Mouse (Mus musculus) bone marrow, adult 2 months (tissue): ENCODE data around the gene Zfp507.

Experiments used
- CTCF ChIP-seq: fragments of 200-500 bp; IDR thresholded peaks from 2 replicates; pipeline ENCODE4 v1.5.1; 2011; ENCODE audit warnings: low read length, control low read depth; ENCODE audit not compliant: control insufficient read depth, insufficient read depth
- POLR2A ChIP-seq: fragments of 200-500 bp; IDR thresholded peaks from 2 replicates; pipeline ENCODE4 v1.6.1; 2011; ENCODE audit warnings: low read depth, mild to moderate bottlenecking, control low read depth, low read length, borderline replicate concordance; ENCODE audit not compliant: control insufficient read depth

DNA sequence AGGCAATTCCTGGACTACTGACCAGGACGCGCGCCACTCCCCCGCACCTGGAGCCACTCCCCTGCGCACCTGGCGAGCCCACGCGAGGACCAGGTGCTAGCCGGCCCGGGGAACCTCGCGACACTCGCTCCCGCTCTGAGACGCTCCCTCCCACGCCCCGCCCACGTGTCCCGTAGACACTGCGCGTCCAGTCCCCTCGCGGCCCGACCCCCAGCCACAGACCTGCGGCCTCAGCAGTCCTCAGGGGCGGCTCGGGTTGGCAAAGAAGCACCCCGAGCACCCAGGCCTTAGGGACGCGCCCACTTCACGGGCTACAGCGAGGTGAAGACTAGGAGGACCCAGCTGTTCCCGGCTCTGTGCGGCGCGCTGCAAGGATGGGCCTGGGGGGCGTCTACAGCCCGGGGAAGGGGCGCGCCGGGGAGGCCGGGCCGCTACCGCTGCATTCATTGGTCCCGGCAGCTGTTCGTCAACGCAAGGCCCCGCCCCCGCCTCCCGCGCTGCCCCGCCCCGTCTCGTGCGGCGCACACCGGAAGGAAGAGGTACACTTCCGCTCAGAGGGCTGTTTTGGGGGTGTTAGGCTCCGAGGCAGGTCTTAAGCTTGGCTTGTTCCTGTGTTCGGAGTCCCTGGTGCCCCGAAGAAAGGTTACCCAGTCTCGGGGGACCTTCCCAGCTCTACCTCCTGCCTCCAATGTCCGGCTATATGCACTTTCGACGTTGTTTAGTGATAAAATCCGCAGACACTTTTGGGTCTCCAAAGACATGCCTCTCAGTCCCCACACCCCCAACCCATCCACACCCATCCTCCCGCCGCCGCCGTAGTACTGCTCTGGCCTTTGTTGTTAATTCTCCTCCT, 48.5 kb downstream of the Zfp507 start, which contains the start of gene Dpy19l3:
- TF ChIP-seq CTCF (no peak), POLR2A (peak; percentile 20; the same call in 1 of the 2 replicates)
